Mouse (Mus musculus): ENCODE measurements around the gene Akt2. TPM values are rescaled to one million over a fixed set of nuclear protein-coding genes. Genes with fewer than 3 reads are reported as not detected.

Gene Akt2
- polyA plus RNA-seq, 1 experiment from 2014 or later, result 59.6 TPM

DNA sequence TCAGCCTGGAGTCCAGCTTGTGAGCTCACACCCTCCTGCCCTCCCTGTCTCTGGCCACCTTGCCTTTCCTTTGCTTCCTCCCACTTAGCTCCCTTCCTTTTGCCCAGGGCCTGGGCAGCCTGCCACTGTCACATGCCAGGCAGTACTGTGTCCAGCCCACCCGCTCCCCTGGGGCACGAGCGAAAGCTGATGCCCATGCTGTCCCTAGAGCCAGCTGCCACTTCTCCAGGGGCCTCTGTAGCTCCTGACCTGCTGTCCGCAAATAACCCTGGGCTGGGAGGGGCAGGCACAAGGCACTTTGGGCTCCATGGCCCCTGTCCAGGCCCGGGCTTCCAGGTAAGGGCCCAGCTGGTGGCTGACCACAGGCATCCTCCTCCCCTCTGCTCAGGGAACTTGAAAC, 16.2 kb downstream of the Akt2 start:
- ATAC-seq (ENCODE audit: low read depth), result peak; percentile 32
- peak overlapping the region; percentile 39 for H3K27ac ChIP-seq (replicated peaks)

DNA sequence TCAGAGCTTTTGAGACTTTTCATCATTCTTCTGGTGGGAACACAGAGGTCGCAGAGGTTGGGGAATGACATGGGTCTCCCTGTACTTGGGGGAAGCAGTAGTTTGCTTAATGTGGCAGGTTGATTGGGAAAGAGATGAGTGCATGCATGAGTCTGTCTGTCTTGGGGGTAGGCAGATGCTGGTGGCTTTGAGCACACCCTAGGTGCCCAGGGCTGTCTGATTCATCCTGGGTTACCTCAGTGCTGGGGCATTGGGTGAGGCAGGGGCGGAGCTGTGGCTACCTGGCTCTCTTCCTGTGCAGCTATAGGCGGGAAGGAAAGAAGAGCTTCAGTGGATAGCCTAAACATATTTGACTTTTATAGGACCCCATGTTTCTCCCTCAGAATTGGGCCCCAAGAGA, 16.8 kb downstream of the Akt2 start:
- 93% methylated on average over 3 of the region's 3 CpGs for WGBS
- Histone ChIP-seq H3K4me1 (replicated peaks) (peaks cover 53% of the 10 kb centered on the region), H3K9ac (no peak overlapping the region), H3K4me2 (no peak overlapping the region), H3K27me3 (no peaks in the 10 kb centered on the region), H3K4me3 (no peak overlapping the region), H3K36me3 (peaks cover 23% of the 10 kb centered on the region), H3K27ac (replicated peaks) (no peak overlapping the region), H3K9me3 (no peaks in the 10 kb centered on the region)
- ATAC-seq (ENCODE audit: low read depth), result no peak

More for the DNA sequence above, 16.2 kb downstream of the Akt2 start:
- Histone ChIP-seq H3K4me1 (replicated peaks) (peaks cover 52% of the 10 kb centered on the region), H3K9ac (peak overlapping the region; percentile 43; the same call in 1 of the 2 replicates), H3K9me3 (no peaks in the 10 kb centered on the region), H3K4me3 (no peak overlapping the region), H3K27me3 (no peaks in the 10 kb centered on the region), H3K36me3 (peaks cover 23% of the 10 kb centered on the region), H3K4me2 (no peak overlapping the region)
- WGBS, result 43% methylated on average over 5 of the region's 5 CpGs

DNA sequence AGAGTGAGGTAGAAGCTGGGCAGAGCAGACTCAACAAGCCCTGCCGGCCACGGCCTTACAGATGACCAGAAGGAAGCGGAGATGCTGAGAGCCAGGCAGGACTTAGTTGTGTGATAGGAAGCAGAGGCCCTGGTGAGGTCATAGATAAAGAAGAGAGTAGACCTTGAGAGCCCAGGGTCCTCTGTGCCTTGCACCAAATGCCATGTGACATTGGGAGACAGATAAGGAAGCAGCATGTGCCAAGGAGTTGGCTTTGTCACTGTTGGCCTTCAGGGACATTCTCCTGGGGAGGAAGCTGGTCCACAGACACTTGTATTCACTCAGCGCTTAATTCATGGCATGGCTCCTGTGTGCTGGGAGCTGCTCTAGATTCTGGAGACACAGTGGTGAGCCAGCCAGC, 17.9 kb downstream of the Akt2 start:
- Histone ChIP-seq H3K36me3 (peaks cover 23% of the 10 kb centered on the region), H3K27ac (replicated peaks) (no peak overlapping the region), H3K9me3 (no peaks in the 10 kb centered on the region), H3K4me1 (replicated peaks) (peaks cover 55% of the 10 kb centered on the region), H3K4me3 (no peak overlapping the region), H3K4me2 (no peak overlapping the region), H3K9ac (no peak overlapping the region), H3K27me3 (no peaks in the 10 kb centered on the region)
- WGBS, result 93% methylated on average over 4 of the region's 4 CpGs
- no peak for ATAC-seq (ENCODE audit: low read depth)

DNA sequence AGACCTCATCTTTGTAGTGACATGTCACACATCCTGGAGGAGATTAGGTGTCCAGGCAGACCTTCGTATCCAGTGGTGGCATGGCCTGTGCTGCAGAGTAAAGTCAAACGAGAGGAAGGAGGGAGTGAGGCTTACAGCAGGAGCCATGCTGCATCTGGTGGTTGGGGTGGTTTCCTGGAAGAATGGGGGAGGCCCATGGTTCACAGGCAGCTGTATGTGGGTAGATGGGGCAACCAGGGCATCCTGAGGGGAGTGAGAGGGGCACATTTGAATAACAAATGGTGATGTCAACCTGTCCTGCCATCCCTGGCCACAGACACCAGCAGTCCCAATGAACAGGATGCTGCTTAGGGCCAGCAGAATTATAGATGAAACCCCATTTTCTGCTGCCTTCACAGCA, 18.3 kb downstream of the Akt2 start:
- Histone ChIP-seq H3K36me3 (peaks cover 23% of the 10 kb centered on the region), H3K9ac (no peak overlapping the region), H3K27ac (replicated peaks) (no peak overlapping the region), H3K9me3 (no peaks in the 10 kb centered on the region), H3K4me2 (no peak overlapping the region), H3K27me3 (no peaks in the 10 kb centered on the region), H3K4me3 (no peak overlapping the region), H3K4me1 (replicated peaks) (peaks cover 55% of the 10 kb centered on the region)
- 79% methylated on average over 2 of the region's 2 CpGs for WGBS
- ATAC-seq (ENCODE audit: low read depth), result no peak

DNA sequence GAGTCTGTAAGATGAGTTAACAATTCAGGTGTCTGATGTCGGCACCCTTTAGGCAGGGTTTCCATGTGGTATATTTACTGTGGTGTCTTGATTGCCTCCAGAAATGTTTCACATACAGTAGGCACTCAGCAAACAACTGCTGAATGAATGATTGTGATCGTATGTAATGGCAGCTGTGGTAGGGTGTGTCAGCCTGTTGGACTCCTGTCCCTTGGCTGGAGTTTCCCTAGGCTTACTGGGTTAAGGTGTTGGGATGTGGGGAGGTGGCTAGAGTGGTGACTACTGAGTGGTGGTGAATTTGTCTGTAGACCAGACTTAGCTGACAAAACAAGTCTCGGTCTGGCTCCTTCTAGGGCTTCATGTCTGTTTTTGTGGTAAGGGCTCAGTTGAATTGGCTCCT, 19.0 kb downstream of the Akt2 start:
- no peaks in the 10 kb centered on the region for H3K27me3 ChIP-seq
- peaks cover 23% of the 10 kb centered on the region for H3K36me3 ChIP-seq
- H3K27ac ChIP-seq (replicated peaks), result no peak overlapping the region
- no peak overlapping the region for H3K4me2 ChIP-seq
- no peaks in the 10 kb centered on the region for H3K9me3 ChIP-seq
- no peak overlapping the region for H3K9ac ChIP-seq
- no peak overlapping the region for H3K4me3 ChIP-seq
- WGBS, result 93% methylated on average over 3 of the region's 3 CpGs
- peaks cover 52% of the 10 kb centered on the region for H3K4me1 ChIP-seq (replicated peaks)
- ATAC-seq (ENCODE audit: low read depth), result no peak

DNA sequence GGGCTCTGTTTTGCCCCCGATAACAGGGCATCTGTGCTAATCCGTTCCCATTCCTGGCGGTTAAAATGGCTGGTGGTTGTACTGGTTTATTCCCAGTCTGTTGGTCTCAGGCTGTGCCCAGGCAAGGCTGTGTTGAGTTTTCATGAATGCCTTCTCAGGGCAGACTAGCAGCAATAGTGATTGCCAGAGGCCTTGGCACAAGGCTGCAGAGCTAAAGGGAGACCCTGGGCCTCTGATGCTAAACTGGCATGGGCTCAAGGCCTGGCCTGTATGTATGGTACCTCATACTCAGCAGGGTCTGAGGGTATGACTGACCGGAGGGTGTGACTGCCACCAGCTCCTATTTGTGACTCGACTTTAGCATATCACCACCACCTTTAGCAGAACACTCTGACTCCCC, 19.5 kb downstream of the Akt2 start:
- Histone ChIP-seq H3K27ac (replicated peaks) (no peak overlapping the region), H3K4me2 (no peak overlapping the region), H3K4me1 (replicated peaks) (peaks cover 47% of the 10 kb centered on the region), H3K9me3 (no peaks in the 10 kb centered on the region), H3K36me3 (peaks cover 24% of the 10 kb centered on the region), H3K9ac (no peak overlapping the region), H3K4me3 (no peak overlapping the region), H3K27me3 (no peaks in the 10 kb centered on the region)
- no peak for ATAC-seq (ENCODE audit: low read depth)
- 92% methylated on average over 5 of the region's 5 CpGs for WGBS

DNA sequence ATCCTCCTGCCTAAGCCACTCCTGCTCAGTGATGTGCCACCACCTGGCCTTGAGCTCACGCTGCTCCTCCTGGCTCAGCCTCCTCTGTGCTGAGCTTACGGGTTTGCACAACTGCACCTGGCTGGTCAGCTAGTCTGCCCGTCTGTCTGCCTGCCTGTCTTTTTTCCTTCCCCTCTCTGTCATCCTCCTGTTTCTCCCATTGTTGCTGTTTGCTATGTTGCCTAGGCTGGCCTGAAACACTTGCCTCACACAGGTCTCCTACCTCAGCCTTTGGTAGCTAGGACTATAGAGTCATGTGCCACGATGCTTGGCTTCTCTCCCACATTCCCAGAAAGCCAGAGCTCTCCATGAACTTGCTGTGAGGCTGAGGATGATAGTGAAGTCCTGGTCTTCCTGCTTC, 21.6 kb downstream of the Akt2 start:
- Histone ChIP-seq H3K4me2 (no peak overlapping the region), H3K4me1 (replicated peaks) (peaks cover 26% of the 10 kb centered on the region), H3K4me3 (no peak overlapping the region), H3K9me3 (no peaks in the 10 kb centered on the region), H3K27me3 (no peaks in the 10 kb centered on the region), H3K27ac (replicated peaks) (peak overlapping the region; percentile 74), H3K9ac (no peak overlapping the region), H3K36me3 (peaks cover 45% of the 10 kb centered on the region)
- WGBS, result 72% methylated on average over 4 of the region's 4 CpGs
- no peak for ATAC-seq (ENCODE audit: low read depth)

DNA sequence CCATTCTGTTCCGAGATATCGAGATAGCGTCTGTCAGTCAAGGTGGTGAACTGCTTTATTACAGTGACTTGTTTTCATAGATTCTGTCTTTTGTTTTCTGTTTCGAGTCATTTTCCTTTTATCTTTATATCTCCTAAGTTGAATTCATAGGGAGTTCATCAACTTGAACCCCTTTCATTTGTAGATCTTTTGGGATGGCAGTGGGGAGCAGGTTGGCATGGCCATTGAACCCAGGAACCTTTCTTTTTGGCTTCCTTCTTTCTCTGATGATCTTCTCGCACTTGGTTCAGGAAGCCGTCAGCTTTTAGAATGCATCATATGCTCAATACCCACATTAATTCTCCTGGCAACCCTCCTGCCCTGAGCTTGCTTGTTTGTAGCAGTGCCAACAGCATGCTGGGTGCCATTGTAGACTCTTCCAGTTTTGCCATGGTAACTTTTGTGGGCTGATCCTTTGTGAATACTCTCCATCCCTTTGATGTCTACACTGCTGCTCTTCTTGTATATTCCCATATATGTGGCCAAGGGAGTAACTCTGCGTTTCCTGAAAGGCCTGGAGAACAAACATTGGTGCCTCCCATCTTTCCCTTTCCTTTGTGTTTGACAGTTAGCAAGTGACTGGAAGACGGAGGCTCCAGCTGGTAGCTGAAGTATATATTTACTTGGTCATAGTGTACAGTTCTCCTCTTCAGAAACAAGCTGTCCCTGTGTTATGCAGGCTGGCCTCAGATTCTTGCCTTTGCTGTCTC, 22.6 kb downstream of the Akt2 start:
- H3K4me3 ChIP-seq, result no peak overlapping the region
- no peaks in the 10 kb centered on the region for H3K27me3 ChIP-seq
- peaks cover 52% of the 10 kb centered on the region for H3K36me3 ChIP-seq
- ATAC-seq (ENCODE audit: low read depth), result peak; percentile 82
- no peak overlapping the region for H3K9ac ChIP-seq
- H3K27ac ChIP-seq (replicated peaks), result peak overlapping the region; percentile 74
- H3K4me2 ChIP-seq, result no peak overlapping the region
- WGBS, result 50% methylated on average over 8 of the region's 8 CpGs
- peaks cover 23% of the 10 kb centered on the region for H3K4me1 ChIP-seq (replicated peaks)
- no peaks in the 10 kb centered on the region for H3K9me3 ChIP-seq

DNA sequence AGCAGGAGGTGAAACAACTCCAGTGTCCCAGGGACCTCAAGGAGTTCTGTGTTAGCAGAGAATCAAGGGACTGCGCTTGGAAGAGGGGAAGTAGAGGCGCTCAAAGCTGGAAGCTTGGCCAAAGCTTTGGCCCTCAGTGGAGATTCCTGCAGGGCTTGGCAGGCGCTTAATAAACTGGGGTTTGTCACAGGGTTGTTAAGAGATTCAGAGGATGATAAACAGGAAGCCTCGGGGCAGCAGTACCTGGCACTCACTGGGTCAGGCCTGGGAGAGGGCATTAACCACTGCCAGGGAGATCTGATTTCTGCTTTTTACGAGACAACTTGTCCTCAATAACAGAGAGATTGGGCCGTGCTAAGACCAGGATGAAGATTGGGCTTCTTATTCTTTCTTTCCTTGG, 29.7 kb downstream of the Akt2 start:
- Histone ChIP-seq H3K27me3 (no peaks in the 10 kb centered on the region), H3K9me3 (no peaks in the 10 kb centered on the region), H3K4me1 (replicated peaks) (no peaks in the 10 kb centered on the region), H3K4me3 (no peak overlapping the region), H3K9ac (0 out of 2 replicates have a peak overlapping the region, but pooled peaks have one; percentile 8), H3K27ac (replicated peaks) (no peak overlapping the region), H3K36me3 (peaks cover 89% of the 10 kb centered on the region), H3K4me2 (no peak overlapping the region)
- ATAC-seq (ENCODE audit: low read depth), result no peak
- WGBS, result 81% methylated on average over 6 of the region's 6 CpGs

DNA sequence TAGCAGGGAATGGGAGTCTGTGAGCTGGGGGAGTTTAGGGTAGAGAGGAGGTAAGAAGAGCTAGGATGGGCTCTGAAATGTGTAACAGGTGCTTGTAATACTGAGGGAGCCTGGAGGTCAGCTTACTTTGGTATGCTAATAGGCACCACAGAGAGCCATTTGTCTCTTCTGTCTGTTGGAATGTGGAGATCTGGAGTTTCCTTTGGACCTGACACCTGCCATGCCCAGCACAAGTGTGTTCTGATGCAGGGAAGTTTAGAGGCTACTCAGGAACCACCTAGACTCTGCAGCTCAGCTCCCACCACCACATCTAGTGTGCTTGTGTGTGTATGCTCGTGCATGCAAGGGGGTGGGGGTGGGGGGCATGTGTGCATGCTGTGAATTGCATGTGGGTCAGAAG, 30.9 kb downstream of the Akt2 start:
- Histone ChIP-seq H3K4me3 (no peak overlapping the region), H3K4me1 (replicated peaks) (no peaks in the 10 kb centered on the region)
- WGBS, result 60% methylated on average over 1 of the region's 1 CpGs

DNA sequence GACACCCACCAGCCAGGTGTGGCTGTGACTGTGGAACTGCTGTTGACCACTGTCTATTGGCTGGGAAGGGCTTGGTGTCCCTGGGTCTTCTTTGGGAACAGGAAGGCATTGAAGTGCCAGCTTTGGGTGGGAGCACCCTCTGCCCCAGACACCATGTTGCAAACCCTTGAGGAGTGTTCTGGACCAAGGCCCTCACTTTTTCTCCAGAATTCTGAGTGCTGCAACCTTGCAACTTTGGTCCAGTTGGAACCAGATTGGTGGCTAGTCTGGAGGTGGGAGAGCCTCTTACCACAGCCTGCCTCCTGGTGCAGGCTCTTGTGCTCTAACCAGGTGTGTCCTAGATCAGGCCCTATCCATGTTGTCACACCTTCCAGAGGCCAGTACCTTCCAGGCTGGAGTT, 33.6 kb downstream of the Akt2 start:
- peaks cover 89% of the 10 kb centered on the region for H3K36me3 ChIP-seq
- no peaks in the 10 kb centered on the region for H3K27me3 ChIP-seq
- H3K9me3 ChIP-seq, result no peaks in the 10 kb centered on the region
- no peaks in the 10 kb centered on the region for H3K4me1 ChIP-seq (replicated peaks)
- no peak overlapping the region for H3K27ac ChIP-seq (replicated peaks)
- H3K4me3 ChIP-seq, result no peak overlapping the region
- no peak overlapping the region for H3K9ac ChIP-seq
- no peak overlapping the region for H3K4me2 ChIP-seq
- no peak for ATAC-seq (ENCODE audit: low read depth)

More for the DNA sequence above, 30.9 kb downstream of the Akt2 start:
- no peak for ATAC-seq (ENCODE audit: low read depth)
- Histone ChIP-seq H3K9ac (no peak overlapping the region), H3K27me3 (no peaks in the 10 kb centered on the region), H3K36me3 (peaks cover 89% of the 10 kb centered on the region), H3K9me3 (no peaks in the 10 kb centered on the region), H3K27ac (replicated peaks) (no peak overlapping the region), H3K4me2 (no peak overlapping the region)

DNA sequence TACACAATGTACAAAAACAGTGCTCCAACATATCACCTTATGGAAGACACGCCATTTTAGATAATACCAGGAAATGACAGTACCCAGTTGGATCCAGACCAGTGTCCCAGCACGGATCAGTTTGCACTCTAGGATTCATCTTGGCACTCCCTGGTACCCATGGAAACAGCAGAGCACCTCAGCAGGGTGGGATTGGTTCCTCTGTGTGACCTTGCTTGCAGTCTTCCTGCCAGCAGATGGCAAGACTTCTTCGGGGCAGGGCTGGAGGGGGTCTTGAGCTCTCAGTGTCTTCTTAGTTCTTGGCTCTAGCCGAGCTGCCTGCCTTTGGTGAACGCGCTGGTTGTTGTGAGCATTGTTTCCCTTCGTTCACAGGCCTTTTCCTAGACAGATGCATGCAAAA, 36.4 kb downstream of the Akt2 start:
- no peak overlapping the region for H3K9ac ChIP-seq
- H3K4me3 ChIP-seq, result no peak overlapping the region
- no peak overlapping the region for H3K27ac ChIP-seq (replicated peaks)
- WGBS, result 84% methylated on average over 7 of the region's 7 CpGs
- no peaks in the 10 kb centered on the region for H3K4me1 ChIP-seq (replicated peaks)
- no peak for ATAC-seq (ENCODE audit: low read depth)
- H3K27me3 ChIP-seq, result no peaks in the 10 kb centered on the region
- H3K9me3 ChIP-seq, result no peaks in the 10 kb centered on the region
- H3K36me3 ChIP-seq, result peaks cover 84% of the 10 kb centered on the region
- H3K4me2 ChIP-seq, result no peak overlapping the region

DNA sequence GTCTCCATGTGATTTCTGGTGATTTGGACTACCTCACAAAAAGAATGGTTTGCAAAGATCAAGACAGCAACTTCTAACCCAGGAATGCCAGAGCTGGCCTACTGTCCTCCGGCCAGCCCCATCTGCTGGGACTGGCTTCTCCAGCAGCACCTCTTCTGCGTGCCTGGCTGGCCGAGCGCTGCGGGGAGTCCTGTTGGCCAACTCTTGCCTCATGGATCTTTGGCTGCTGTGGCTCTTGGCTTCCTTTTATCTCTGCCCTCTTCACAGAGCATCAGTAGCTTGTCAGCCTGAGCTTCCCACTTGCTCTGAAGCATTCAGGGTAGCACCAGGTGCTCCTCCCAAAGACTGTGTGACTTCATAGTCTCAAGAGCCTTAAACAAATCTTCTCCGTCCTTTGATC, 36.8 kb downstream of the Akt2 start:
- 96% methylated on average over 6 of the region's 6 CpGs for WGBS
- ATAC-seq (ENCODE audit: low read depth), result no peak
- Histone ChIP-seq H3K4me2 (no peak overlapping the region), H3K27me3 (no peaks in the 10 kb centered on the region), H3K4me1 (replicated peaks) (no peaks in the 10 kb centered on the region), H3K27ac (replicated peaks) (no peak overlapping the region), H3K4me3 (no peak overlapping the region), H3K36me3 (peaks cover 84% of the 10 kb centered on the region), H3K9me3 (no peaks in the 10 kb centered on the region), H3K9ac (no peak overlapping the region)
